Mouse (Mus musculus) bone marrow macrophage, adult 2 months (primary cell): ENCODE results near the gene Tfb1m.

Source experiments
- CTCF ChIP-seq: IDR thresholded peaks from 2 replicates; pipeline ENCODE4 v1.5.1; 2012; ENCODE audit warnings: low read depth, mild to moderate bottlenecking, low read length, moderate library complexity
- POLR2A ChIP-seq: IDR thresholded peaks from 2 replicates; pipeline ENCODE4 v1.6.1; 2012; ENCODE audit warnings: mild to moderate bottlenecking, low read depth, low read length, borderline replicate concordance

GRCm38 (mm10) chr17:3500936-3501335 lies 56.6 kb downstream of the Tfb1m start:
- TF ChIP-seq CTCF (no peak), POLR2A (no peak)
